Mouse (Mus musculus) ovary, postnatal 10 days (tissue): ENCODE data around the gene Dock6.
"Not testable (repeated sequence)": the region's sequence is repeated elsewhere in the genome, so short reads cannot be mapped to it uniquely, and the experiment has no call there.

ENCODE experiments used
- DNase-seq: peaks from one replicate; pipeline ENCODE4 v3.0.0; 2022; ENCODE audit warnings: low spot score

Gene Dock6

DNA sequence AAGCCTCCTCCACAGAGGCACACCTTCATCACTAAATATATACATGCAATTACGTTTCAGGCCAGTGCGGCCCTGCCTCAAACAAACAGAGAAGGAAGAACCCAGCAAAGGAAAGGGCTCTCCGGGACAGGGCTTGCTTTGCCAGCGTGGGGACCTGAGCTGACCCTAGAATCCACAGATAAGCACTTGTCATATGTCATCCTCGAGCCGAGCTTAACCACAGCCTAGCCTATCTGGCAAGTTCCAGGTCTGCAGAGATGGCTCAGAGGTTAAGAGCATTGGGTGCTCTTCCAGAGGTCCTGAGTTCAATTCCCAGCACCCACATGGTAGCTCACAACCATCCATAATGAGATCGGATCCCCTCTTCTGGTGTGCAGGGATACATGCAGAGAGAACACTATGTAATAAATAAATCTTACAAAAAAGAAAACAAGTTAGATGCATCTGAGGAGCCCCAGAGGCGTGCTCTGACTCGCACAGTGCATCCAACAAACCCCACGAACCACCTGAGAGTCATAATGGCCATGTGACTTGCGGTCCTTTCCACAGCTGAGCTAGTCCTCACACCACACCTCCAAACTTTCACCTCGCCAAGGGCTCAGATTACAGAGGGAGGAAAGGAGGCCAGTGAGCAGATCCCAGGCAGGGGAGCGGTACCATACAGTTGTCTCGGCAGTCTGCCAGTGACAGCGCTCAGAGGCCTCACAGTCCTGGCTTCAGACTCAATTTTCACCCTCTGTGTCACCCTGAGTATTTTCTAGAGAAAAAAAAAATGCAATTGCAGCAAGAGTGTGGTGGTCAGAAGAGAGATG, 70.6 kb downstream of the Dock6 start:
- no peak for DNase-seq

DNA sequence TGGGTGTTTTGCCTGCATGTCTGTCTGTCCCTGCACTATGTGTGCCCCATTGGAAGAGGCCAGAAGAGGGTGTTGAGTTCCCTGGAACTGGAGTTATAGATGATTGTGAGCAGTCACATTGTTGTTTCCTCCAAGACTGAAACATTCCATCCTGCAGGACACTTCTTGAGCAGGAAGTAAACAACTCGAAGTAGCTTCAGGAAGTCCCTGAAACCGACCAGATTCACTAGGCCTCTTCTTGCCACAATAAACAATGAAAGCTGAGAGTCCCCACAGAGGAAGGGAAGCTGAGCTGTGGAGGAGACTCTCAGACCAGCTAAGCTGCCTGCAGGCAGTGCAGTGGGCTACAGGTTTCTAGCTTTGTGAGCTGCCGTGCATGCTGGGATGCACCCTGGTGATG, 74.7 kb downstream of the Dock6 start:
- DNase-seq: no peak

DNA sequence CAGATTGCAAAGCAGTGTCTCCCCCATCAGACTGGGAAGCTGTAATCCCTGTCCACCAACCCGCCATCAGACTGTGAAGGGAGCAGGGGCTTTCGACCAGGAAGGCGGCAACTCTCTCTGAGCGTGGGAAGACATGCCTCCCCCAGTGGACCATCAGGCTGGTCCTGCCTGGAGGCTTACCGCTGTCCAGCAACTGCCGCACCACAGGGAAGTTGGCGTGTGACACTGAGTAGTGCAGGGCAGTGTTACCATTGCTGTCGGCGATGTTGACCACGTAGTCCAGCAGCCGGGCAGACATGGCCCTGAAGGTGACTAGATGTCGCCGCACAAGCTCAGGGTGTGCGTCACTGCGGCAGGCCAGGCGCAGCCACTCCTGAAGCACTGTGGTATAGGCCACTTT, 78.1 kb downstream of the Dock6 start:
- DNase-seq: no peak

DNA sequence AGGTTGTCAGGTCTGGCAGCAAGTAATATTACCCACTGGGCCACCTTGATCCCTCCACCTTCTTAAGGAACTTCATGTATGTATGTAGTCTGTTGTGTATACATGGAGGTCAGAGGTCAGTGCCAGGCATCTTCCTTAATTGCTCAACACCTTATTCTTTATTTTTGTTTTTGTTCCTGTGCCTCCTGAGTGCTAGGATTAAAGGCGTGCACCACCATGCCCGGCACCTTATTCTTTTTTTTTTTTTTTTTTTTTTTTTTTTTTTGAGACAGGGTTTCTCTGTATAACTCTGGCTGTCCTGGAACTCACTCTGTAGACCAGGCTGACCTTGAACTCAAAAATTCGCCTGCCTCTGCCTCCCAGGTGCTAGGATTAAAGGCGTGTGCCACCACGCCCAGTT, 79.0 kb downstream of the Dock6 start:
- DNase-seq: not testable (repeated sequence)

DNA sequence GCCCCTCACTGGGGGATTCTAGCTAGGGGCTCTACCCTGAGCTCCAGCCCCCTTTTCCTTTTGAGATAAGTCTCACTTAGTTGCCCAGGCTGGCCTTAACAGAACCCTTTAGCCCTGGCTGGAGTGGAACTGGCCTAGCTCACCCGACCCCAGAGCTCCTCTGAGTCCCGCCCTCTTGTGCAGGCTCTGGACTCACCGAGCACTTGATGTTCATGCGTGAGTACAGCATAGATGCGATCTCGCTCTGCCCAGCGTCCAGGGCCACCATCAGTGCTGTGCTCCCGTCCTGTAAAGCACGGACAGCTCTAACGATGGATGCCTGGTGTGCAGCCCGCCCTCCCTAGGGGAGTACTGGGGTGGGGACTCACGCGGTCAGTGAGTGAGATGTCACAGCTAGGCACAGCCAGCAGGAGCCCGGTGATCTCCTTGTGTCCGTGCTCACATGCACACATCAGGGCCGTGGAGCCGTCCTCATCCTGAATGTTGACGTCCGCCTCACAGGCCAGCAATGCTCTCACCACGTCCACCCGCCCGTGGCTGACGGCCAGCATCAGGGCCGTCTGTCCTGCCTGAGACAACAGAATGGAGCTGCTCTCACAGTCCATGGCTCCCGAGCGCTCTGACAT, 82.8 kb downstream of the Dock6 start:
- no peak for DNase-seq

DNA sequence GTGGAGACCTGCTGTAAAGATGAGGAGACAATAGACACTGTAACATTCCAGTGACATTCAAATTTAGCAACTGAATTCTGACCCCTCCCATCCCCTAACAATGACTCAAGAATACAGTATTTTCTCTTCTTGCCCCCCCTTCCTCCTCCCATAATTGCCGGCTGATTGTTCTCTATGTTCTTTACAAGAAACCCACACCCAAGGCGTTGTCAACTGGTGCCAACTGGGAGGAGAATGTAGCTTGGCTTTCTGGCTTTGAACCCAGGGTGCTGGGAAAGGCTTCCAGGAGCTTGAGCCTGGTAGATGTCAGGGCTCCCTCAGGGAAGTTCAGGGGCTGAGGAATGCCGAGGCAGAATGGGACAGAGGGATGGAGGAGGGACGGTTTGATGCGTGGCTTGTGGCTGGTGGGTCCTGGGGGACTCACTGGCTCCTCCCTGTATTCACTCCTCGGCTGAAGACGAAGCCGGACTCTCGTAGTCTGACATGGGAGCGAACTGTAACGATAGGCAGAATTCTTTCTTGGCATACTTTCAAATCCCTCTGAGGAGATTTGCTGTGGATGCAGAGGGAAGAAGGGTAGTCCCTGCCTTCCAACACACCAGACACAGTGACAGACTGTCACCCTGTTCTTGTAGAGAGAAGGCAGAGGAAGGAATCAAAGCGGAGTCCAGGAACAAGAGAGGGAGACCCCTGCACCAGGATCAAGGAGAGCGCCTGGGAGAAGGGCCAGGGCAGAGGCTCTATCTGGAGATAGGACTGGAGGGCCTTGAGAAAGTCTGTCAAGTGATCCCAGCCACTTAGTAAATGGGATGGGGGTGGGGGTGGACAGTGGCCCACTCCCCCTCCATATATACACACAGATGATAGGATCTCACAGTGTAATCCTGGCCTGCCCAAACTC, 83.7 kb downstream of the Dock6 start:
- peak; percentile 37 for DNase-seq

DNA sequence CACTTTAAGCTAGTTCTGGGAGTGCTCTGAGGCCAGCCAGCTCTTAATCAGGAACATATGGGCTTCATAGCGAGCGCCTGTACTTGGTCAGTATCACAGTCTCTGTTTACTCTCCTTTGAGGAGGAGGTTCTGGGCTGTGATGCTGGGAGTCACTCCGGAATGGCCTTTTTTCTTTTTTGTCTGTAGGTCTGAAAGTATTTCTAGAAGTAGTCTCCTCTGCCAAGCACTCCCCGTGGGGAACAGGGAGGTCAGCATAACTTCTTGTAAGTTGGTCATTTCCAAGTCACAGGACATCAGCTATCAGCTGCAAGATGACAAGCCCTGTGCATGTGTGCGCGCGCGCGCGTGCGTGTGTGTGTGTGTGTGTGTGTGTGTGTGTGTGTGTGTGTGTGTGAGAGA, 84.5 kb downstream of the Dock6 start:
- DNase-seq: no peak

DNA sequence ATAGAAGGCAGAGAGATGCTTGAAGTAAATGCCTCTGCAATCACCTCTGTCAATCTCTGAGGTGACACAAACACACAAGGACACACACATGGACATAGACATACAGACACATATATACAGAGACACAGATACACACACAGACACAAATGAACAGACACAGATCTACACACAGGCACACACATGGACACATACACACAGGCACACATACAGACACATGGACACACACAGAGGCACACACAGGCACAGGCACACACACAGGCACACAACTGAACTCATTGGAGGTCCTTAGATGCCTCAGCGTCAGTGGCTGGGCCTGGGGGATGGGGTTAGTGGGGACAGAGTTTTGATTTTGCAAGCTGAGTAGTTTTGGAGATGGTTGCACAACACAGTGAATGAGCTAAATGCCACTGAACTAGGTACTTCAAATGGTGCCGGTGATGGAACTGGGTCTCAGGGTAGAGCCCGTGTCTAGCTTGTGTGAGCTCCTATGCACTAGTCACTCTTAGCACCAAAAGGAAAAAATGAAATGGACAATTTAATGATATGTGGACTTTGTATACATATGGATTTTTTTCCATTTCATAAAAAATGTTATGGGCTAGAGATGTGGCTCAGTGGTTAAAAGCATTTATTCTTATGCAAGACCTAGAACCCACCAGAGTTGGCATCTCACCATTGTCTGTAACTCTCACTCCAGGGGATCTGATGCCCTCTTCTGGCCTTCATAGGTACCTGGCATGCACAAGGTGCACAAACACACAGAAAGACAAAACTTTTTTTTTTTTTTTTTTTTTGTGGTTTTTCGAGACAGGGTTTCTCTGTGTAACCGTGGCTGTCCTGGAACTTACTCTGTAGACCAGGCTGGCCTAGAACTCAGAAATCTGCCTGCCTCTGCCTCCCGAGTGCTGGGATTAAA, 88.1 kb downstream of the Dock6 start:
- no peak for DNase-seq

- no peak for DNase-seq
Measured at GRCm38 (mm10) chr9:21762135-21762534, 90.3 kb downstream of the Dock6 start.

DNA sequence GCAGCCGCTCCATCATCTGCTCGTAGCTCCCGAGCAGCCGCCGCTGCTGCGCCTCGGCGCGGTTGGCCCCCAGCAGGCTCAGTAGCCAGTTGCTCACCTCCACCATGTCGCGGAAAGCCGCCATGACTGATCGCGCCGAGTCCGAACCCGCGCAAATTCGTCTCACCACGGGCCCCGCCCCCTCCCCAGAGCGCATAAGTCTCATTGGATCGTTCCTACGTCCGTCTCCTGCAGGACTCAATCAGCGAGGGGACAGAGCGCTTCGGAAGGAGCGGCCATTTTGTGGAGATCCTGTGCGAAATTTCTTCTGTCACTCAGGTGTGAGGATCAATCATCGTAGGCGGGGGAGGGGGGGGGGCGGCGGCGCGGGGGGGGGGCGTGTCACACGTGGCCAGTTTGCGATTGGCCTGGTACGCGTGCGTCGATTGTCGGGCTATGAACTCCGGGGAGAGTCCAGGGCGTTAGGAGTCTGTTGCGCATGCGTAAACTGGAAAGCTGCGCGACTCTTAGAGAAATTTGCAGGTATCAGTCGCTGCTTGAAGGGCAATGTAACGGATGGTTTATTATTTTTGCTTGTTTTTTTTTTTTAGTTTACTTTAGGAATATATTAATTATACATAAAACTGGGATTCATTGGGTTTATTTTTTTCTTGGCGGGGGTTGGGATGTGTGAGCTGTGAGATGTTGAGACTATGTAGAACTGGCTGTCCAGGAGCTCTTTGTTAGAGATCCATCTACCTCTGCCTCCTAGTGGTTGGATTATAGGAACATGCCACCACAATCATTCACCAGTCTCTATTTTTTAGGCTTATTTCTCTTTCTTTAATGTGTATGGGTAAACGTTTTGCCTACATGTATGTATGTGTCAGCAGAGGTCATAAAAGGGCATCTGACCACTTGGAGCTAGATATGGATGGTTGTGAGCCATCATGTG, 92.0 kb downstream of the Dock6 start, which contains the start of gene Spc24:
Gene Spc24, minus strand, starts transcription at position 149 of the 934 bp plus-strand sequence.
- peak; percentile 76 for DNase-seq

- DNase-seq: no peak
Measured at GRCm38 (mm10) chr9:21759718-21760117, 92.7 kb downstream of the Dock6 start.

GRCm38 (mm10) chr9:21758576-21759529, 93.6 kb downstream of the Dock6 start:
- DNase-seq: no peak

DNA sequence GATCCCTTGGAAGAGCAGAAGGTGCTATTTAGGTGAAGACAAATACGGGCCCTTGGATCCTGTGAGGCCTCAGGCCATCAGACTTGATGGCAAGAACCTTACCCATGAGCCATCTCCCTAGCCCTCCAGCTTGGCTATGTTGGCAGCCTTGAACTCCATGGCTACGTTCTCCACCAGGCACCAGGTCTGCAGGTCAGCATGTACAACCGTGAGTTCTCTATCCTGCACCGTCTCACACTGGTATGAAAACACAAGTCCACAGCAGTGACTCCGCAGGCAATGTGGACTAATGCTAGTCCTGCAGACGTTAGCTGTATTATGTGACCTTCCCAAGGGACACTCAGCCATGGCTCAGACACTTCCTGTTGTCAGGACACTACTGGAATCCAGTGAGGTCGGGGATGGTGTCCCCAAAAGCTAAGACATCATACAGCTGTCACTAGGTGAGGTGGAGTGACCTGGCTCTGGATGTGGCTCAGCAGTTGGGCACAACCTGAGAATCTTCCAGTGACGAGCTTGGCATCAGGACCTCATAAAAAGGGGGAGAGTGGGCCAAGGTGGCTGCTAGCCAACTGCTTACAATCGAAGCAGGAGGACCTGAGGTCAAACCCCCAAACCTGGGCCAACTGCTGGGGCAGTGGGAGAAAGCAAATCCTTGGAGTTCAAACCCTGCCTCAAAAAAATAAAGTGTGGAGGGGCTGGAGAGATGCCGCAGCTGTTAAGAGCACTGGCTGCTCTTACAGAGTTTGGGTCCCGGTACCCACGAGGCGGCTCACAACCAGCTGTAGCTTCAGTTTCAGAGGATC, 97.7 kb downstream of the Dock6 start:
- DNase-seq: no peak

DNA sequence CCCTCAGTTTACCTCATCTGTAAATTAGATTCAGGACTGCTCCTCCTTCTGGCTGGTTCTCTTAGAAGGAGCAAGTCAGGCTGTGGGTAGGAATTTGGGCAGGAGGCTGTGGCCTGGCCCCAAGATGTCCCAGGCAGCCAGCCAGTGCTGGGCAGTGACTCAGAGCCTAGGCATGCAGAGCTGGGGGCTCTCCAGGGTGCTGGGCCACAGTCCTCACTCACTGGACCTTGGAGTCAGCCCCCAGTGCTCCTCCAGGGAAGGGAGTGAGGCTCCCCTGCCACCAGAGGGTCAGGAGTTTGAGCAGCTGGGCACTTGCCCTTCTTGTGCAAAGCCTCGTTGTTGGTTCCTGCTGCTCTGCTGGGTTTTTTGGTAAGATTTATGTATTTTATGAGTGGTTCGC, 98.4 kb downstream of the Dock6 start:
- DNase-seq: peak; percentile 41

DNA sequence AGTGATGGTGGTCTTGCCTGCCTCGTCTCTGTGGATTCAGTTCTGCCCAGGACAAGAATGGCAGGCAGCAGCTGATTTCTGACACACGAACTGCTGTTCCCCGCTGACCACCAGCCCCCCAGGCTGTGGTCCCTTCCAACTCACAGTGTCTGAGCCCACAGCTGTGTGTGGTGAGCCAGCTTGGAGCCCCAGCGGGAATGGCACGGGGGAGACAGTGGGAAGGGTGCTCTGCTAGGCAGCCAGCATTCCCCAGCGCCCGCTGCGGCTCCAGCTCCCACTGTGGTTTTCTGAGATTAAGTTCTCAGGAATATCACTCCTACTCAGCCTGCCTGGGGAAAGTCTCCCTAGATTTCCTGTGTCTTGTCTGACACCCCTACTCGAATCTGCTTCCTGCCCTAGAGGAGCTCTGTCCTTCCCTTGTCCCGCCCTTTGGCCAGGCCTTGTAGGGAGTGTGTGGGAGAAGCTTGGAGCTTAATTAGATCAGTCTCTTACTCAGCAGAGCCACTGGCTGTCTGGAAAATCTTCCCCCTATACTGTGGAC, 100.1 kb downstream of the Dock6 start:
- peak; percentile 32 for DNase-seq

GRCm38 (mm10) chr9:21751347-21751746, 101.1 kb downstream of the Dock6 start:
- DNase-seq: no peak

DNA sequence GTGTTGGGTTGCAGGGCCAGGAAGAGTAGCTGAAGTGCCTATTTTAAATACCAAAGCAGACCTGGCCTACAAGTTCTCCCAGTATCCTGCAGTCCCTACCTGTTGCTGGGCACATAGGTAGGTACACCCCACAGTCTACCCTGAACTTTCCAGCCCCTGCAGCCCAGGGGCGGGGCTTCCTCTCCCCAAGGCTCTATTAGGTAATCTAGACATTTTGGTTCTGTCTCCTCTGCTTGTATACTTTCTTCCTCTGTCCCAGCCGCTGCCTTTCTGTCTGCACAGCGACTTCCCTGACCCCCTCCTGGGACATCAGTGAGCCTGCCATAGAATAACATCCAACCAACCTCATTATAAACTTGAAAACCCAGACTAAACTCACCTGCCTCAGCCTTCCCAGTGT, 102.1 kb downstream of the Dock6 start:
- no peak for DNase-seq
